Mouse (Mus musculus) R1 (cell line): ENCODE results near the gene Ttll11.

Experiments
- DNase-seq: peaks from one replicate; pipeline ENCODE4 v3.0.0-alpha.2; 2018; ENCODE audit warnings: low read depth, low spot score

Ttll11 gene

DNA sequence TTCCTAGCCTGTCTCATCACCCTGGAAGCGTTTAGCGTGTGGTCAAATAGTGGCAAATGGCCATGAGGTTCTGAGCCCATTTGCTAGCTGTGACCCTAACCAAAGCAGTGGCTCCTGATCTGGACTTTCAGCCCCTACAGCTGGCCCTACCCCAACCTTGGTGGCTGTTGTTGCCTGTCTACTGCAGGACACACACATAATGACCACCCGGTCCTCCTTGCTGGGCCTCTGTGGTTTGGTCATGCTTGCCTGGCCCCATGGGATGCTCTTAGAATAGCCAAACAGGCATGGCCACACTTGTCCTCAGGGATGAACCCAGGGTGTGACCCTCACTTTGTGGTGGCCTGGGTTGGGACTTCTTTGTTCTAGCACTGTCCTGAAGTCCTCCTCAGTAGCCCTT, 80.0 kb downstream of the Ttll11 start:
- DNase-seq: no peak

DNA sequence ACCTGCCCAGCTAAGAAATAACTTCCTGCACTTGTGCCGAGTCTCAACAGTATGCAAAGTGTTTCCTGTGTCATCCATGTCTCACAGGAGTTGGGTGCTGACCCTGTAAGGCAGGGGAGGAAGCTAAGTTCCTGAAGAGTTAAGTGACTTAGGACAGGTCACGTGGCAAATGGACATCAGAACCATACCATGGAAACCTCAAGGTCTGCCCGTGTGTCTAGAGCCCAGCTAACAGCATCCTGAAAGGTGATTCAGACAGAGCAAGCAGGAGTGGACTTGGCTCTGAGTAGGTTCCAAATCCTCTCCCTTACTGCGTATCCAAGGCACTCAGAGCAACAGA, 80.6 kb downstream of the Ttll11 start:
- DNase-seq: no peak

DNA sequence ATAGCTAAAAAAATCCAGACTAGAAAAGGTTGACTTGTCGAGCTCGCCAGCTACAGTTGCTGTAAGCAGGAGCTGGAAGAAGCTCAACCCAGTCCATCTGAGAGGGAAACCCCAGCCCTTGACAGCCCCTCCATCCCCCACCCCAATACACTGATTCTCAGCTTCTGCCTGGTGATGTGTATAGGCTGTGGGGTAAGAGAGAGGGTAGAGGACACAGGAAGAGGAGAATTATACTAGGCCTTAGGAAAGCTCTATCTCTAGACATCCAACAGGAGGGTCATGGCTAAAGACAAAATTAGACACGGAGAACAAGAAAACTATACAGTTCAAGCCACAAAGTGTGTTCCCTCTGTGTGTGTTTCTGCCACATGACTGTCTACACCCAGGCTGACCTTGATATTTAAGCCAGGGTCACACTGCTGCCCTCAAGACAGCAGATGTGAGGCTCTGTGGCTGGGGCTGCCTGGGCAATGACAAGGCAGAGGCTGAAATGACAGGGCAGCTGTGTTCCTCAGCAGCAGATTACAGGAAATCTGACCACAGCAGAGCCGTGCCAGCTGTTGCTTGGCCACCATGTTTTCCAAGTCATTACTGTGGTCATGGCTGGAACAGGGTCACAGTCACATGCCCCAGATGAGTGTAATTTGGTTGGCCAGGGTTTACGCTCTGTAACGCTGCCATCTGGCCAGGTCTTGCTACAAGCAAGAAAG, 81.1 kb downstream of the Ttll11 start:
- no peak for DNase-seq

DNA sequence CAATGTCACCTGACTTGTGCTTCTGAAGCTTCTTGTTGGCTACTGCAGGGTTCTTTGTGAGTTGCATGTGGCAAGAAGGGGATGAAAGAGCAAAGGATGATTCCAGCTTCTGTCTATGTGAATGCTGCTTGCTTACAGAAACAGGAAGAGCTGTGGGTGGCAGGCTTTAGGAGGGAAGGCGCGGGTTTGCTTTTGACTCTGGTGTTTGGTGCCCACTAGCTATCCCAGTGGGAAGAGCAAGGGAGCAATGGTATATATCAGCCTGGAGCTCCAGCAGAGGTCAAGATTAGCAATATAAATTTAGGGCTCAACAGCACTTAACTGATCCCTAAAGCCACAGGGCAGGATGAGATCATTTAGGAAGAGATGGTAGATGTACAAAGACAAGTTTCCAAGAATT, 82.6 kb downstream of the Ttll11 start:
- DNase-seq: no peak

DNA sequence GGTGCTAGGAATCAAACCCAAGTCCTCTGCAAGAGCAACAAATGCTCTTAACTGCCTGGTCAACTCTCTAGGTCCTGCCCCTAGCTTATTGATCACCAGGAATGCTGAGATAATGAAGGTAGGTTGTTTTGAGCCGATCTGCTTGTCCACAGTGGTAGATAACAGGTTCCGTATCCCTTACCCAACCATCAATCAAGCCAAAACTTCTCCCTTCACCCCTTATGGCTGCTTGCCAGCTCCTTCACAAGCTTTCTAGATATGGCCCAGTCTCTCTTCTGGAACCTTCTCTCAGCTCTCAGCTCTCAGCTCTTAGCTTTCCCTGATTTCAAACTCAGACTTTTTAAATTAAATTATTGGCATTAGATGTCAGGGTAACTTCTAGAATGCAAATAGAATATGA, 85.2 kb downstream of the Ttll11 start:
- DNase-seq: no peak

DNA sequence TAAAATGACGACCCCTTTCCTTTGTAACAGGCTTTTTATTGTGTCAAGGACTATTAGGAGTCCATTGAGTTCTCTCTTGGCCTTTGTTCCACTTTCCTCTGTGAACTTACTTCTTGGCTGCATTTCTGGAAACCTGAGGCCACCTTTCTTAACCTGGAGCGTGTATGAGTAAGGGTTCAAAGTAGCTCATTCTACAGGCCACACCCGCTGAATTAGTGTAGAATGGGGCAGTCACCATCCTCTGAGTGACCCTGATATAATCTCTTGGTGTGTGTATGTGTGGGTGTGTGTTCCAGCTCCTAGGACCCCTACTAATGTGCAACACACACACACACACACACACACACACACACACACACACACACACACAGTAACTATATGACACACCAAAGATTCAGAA, 89.1 kb downstream of the Ttll11 start:
- no peak for DNase-seq

DNA sequence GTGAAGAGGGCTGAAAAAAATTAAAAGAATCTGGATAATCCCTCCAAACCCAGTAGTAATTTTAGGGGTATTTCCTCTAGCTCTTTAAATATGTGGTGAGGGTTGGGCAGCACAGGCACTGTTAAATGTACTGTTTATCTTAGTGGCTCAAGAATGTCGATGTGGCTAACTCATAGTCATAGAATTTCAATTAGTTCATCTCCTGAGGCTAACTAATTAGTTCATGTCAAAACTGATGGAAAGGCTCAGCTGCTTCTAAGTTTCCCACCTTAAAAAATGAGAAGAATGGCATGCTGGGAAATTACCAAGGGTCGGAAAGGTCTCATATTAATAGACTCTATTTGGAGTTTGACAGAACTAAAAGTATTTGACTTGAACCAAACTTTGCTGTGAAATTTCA, 89.9 kb downstream of the Ttll11 start:
- no peak for DNase-seq

DNA sequence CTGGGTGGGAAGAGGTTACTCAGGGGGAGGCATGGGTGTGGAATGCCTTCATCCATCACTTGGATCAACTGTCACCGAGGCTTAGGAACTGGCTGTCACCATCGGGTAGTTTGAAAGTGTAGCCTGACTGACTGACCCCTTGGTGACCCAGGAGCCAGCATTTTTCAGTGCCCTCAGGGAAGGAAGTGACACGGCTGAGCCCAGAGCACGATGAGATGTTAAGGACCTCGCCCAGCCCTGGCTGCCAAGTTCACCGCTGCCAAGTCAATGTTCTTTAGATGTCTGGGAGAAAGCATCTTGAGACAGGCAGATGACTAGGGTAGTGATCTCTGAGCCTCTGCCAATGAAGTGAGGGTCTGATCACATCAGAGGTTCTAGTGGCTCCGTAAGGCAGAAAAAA, 95.4 kb downstream of the Ttll11 start:
- no peak for DNase-seq

DNA sequence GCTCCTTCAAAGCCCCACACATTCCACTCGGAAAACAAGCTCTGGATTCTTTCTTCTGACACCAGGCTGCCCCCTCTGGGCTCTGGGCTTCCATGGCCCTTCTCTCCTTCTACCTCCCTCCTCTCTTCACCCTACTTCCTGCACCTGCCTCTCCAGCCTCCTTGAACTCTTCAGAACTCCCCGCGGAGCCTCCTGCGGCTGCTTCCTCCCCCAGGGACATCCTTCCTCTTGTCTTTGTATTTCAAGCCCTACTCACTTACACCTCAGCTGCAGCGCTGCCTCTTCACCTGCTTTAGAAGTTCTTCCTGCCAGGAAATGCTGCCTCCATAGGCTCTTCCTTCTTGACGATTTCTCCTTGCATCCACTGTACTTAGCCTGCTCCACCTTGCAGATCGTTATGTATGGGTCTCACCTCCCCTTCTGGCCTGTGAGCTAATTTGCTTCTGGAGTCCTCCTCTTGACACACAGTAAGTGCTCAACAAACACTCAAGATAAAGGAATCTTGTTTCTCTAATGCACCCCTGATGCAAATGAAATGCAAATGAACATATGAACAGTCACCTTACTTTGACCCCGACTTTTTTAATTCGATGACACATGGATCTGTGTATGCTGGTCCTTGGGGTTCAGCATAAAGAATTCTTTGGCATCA, 97.3 kb downstream of the Ttll11 start:
- DNase-seq: peak; percentile 21

DNA sequence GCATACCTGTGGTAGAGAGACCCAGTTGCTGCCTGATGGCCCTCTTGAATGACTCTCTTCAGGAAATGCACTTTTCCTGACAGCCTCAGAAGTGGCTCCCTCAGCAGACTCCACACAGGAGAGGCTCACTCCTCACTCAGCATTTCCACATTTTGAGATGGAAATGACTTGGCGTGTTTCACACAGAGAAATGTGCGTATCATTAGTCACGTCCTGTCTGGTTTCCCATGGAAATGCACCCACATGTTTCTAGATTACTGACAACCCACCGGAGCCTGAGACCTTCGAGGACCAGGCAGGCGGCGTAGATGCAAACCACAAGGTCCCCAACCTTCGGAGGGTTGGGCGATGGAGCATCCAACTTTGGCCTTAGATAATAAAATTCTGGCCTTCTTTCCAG, 97.8 kb downstream of the Ttll11 start:
- DNase-seq: peak; percentile 3

DNA sequence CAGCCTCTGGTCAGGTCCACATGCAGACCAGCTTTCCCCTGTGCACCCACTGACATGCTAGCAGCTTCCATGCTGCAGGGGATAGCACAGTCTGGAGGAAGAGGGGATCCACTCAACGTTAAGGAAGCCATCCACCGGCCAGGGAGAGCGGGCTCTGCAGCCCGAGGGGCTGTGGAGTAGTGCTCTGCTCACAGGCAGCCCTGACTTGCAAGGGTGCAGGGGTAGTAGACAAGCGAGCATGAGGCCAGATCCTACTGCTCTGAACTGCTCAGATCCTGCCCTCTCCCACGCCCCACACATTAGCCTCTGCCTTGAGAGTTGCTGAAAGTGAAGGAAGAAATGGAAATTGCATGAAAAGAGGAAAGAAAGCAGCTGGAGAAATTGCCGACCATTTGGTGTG, 99.4 kb downstream of the Ttll11 start:
- DNase-seq: no peak

DNA sequence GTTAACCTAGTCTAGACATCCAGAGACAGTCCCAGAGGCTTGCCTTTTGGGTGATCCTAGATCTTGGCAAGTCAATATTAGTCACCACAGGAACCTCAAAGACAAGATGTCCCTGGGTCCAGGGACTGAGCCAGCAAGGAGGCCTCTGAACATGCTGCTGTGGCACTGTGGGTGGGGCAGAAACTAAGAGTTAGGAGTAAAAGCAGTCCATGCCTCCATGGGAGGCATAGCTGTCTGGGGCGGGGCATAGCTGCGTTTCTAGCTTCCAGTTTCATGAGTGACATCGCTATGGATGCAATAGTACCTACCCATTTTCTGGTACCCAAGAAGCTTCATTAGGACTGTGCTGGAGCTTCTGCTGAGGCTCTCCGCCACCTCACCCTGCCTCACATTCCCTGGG, 99.8 kb downstream of the Ttll11 start:
- peak; percentile 19 for DNase-seq

DNA sequence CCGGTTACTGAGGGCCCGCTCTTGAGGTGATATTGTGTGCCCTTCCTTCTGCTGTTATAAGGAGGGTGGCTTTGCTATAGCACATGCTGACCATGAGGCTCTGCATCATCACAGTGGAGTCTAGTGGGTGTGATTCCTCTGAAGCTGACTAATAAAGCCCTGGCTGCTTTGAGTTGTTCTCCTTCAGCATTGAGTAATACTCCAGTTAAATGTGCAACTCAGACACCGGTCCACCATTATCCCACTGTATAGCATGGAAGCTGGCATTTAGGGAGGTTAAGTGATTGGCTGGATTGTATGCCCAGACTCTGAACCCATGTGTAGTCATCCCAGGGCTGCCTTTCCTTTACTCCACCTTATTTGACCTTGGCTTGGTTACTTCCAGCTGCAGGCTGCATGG, 101.2 kb downstream of the Ttll11 start:
- no peak for DNase-seq

DNA sequence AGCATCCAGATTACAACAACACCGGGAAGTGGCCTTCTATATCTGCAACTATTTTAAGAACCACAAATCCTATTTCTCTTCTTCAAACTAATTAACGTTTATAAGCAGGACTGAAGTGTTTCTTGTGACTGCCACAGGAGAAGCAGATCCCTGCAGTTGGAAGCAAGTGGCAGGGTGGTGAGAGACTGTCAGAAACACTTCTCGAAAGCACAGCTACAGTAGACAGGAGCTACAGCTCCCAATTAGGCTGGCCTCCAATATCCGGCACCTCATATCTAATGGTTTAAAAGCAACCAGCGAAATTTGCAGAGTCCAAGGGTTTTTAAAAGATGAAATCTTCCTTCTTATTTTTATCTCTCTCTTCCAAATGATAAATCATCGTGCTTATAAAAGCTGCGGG, 104.1 kb downstream of the Ttll11 start:
- no peak for DNase-seq

DNA sequence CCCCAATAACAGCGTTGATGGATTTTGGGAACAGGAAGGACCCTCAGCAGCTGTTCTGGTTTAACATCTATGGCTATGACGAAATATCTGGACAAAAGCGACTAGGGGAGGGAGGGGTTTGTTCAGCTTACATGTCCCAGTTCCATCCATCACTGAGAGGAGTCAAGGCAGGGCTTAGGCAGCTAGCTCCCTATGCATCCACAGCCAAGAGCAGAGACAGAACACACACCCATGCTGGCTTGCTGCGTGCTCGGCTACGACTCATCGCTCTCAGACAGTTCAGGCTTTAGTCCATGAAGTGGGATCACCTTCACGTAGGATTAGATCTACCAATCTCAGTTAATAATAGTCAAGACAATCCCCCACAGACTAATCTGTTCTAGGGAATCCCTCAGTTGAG, 105.3 kb downstream of the Ttll11 start:
- no peak for DNase-seq

DNA sequence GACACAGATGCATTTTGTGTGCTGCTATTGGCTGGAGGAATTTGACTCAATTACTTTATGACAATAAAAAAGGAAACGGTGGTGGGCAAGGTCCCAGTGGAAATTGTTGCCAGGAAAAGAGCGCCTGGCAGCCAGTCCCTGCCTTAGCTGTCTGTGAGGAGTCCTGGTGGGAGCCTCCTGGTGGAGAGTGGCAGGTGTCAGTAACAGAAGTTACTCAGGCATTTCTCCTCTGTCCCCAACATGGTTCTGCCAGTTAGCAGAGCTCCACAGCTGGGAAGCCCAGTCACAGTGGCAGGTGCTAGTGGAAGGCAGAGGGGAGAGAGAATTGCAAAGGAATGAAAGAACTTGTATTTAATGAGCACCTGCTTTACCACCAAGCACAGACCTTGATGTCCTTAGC, 110.5 kb downstream of the Ttll11 start:
- DNase-seq: no peak

DNA sequence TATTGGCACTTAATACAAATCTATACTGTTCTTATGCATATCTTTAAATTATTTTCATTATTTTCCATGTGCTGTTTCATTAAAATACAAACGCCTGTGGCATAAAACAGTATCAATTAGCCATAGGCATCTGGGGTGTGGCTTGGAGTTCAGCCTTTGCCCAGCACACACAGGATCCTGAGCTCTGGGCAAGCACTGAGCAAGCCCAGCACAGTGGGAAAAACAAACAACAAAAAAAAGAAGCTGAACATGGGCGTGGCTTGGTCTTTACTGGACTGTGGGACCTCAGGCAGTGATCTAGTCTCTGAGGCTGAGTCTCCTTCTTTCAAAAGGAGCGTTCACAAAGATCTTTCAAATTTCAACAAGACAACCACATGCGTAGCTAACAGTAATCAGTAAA, 116.4 kb downstream of the Ttll11 start:
- no peak for DNase-seq

DNA sequence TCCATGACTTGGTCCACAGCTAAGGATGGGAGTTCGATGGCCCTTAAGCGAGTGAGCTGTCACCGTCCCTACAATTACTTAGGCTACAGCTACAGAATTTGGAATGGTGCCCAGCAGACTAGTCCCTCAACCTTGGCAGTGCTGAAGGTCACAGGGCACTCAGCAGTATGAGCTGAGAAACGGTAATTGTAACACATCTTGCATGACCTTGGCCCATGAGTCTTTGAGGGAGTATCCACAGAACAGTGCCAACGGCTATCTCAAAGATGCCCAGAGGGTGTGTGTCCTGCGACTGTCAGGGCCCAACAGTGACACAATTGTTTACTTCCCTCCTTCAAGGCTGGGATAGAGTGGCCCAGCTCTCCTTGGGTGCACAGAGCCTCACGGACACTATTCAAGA, 118.5 kb downstream of the Ttll11 start:
- no peak for DNase-seq

DNA sequence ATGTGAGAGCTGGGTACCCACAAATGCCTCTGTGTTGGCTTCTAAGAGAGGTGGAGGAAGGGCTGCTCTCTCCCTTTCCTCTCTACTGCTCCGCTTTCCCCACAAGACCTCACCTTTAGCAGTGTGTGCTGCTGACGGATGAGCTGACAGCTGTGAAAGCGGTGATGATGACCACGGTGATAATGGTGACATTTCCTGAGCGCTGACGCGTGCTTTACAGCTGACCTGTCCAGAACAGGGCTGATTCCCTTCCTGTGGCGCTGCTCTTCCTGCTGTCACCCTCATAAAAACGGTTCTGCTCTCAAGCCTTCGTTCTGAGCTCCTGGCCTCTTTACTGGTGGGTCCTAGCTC, 119.3 kb downstream of the Ttll11 start:
- no peak for DNase-seq

DNA sequence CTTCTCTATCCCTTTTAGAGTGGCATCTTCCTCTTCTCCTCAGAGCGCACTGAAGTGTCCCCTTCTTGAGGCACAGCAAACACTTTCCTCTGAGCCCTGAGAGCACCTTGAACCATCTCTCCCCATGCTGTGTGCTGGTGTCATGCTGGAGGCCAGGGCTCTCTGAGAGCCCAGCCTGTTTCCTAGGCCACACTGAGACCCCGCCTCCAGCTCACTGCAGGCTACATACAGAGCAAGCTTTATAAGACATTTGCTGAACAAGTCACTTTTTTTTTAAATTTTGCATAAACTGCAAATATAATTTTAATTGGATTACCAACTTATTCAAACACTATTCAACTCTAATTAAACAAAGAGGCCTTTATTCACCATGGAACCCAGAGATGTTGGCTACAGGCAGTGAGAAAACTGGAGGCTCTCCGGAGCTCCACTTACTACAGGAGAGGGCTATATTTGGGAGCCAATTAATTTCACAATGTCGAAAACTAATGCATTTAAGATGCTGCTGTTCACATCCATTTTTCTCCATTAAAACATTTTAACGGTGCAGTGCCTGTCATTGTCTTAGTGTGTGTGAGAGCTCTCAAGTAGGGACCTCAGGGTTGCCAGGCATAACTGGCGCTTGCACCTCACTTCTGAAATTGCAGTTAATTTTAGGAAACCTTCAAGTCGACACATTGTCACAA, 119.9 kb downstream of the Ttll11 start:
- DNase-seq: no peak

DNA sequence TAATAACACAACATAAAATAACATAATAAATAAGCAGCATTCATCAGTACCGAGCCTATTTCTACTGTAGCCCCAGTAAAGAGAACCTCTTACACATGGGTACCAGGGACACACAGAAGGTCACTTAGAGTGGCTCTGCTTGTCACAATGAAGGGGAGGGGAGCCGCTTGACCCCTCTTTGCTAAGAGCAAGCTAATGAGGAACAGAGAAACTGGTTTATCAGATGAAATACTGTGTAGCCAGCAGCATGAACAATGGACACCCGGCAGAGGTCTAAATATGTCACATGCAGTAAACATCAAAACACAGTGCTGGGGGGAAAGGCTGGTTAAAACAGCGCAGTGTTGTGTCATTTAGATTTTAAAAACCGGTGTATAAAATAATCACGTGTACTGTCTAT, 121.4 kb downstream of the Ttll11 start:
- no peak for DNase-seq

DNA sequence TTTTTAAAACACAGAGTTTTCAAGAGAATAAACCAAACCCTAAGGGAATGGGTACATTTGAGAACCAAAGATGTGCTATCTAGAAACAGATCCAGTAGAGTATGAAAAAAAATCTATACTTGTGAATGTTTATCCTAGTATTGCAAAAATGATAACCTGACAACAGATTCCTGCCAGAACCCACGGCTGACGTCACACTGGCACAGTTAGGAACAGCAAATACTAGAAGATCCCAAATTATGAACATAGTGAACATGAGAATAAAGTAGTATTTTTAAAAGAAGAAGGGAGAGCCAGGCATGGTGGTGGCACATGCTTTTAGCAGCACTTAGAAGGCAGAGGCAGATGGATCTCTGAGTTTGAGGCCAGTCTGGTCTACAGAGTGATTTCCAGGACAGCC, 122.8 kb downstream of the Ttll11 start:
- no peak for DNase-seq

DNA sequence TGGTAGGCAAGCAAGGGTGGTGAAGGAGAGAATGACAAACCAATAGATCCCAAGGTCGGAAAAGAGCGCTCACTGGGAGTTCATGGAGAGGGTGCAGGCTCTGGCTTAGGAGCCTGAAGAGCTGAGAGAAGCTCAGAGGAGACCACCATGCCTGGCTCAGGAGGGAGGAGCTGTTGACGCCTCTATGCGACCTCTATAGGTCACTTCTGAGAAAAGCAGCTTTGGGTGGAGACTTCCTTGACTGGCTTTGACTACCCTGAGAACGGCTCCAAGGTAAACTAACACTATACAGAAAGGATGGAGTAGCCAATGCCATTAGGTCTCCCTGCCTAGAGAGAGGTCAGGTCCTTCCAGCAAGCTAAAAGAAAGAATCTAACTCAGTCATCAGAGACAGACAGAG, 124.8 kb downstream of the Ttll11 start:
- DNase-seq: peak; percentile 51
